Mouse (Mus musculus): Measurements from ENCODE around the gene Dnmt3a. TPM values are rescaled to one million over a fixed set of nuclear protein-coding genes. Genes with fewer than 3 reads are reported as not detected.

The Dnmt3a gene
- polyA plus RNA-seq, 1 experiment from 2014 or later, result 142 TPM

- Histone ChIP-seq H3K4me1 (replicated peaks) (peaks cover 52% of the 10 kb centered on the region), H3K27me3 (replicated peaks) (peaks cover 3% of the 10 kb centered on the region; the same call in 1 of the 2 replicates), H3K4me2 (peak overlapping the region; percentile 79), H3K4me3 (peak overlapping the region; percentile 96), H3K9me3 (replicated peaks) (no peaks in the 10 kb centered on the region), H3K9ac (peak overlapping the region; percentile 98), H3K36me3 (no peaks in the 10 kb centered on the region), H3K27ac (ENCODE audit: poor library complexity, severe bottlenecking) (peak overlapping the region; percentile 99)
- WGBS, result under 1% methylated on average over 73 of the region's 105 CpGs
- peak; percentile 44 for ATAC-seq (ENCODE audit: insufficient number of reproducible peaks, low FRiP score)
Measured at GRCm38 (mm10) chr12:3807548-3808395, 2.0 kb downstream of the Dnmt3a start.

- Histone ChIP-seq H3K4me1 (replicated peaks) (peaks cover 57% of the 10 kb centered on the region), H3K9me3 (replicated peaks) (no peaks in the 10 kb centered on the region), H3K27me3 (replicated peaks) (peaks cover 3% of the 10 kb centered on the region; the same call in 1 of the 2 replicates), H3K36me3 (peaks cover 5% of the 10 kb centered on the region; the same call in 1 of the 2 replicates), H3K27ac (ENCODE audit: poor library complexity, severe bottlenecking) (peak overlapping the region; percentile 99), H3K4me3 (peak overlapping the region; percentile 96), H3K9ac (peak overlapping the region; percentile 98), H3K4me2 (peak overlapping the region; percentile 79)
- ATAC-seq (ENCODE audit: insufficient number of reproducible peaks, low FRiP score), result peak; percentile 11
- 4% methylated on average over 10 of the region's 10 CpGs for WGBS
Measured at GRCm38 (mm10) chr12:3808396-3808981, 2.7 kb downstream of the Dnmt3a start.

DNA sequence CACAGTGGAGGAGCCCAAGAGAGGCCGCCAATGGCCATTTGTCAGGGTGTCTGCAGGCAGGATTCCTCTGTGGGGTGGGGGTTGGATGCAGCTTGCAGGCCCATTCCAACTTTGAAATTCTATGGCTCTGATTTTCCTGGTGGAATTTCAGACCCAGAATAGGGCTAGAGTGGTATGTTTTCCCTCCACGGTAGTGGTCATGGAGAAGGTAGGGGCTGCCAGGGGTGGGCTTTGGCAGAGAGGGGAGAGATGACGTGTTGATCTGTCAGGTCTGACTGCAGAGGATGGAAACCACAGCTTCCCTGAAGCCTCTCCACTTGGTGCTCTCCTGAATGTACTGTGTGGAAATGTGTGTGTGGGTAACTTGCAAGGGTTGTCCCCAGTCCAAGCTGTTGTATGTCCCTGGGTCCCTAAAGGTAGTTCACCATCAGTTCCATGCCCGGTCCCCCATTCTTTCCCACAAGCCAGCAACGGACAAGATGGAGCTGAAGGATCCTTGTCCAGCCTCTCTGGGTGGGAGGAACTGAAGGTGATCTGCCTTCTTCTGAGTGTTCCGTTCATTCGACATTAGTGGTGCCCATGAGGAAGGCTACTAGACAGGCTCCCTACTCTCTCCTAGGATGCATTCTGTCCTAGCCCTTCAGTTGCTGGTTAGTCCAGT, 3.8 kb downstream of the Dnmt3a start:
- Histone ChIP-seq H3K4me2 (peak overlapping the region; percentile 79), H3K27ac (ENCODE audit: poor library complexity, severe bottlenecking) (peak overlapping the region; percentile 99; the same call in 1 of the 2 replicates), H3K36me3 (peaks cover 5% of the 10 kb centered on the region; the same call in 1 of the 2 replicates), H3K27me3 (replicated peaks) (peaks cover under 1% of the 10 kb centered on the region; the same call in 1 of the 2 replicates), H3K4me3 (no peak overlapping the region), H3K9me3 (replicated peaks) (no peaks in the 10 kb centered on the region), H3K9ac (peak overlapping the region; percentile 46; the same call in 1 of the 2 replicates), H3K4me1 (replicated peaks) (peaks cover 57% of the 10 kb centered on the region)
- 51% methylated on average over 7 of the region's 7 CpGs for WGBS
- ATAC-seq (ENCODE audit: insufficient number of reproducible peaks, low FRiP score), result no peak

- 15% methylated on average over 4 of the region's 4 CpGs for WGBS
- H3K9ac ChIP-seq, result peak overlapping the region; percentile 46
Measured at GRCm38 (mm10) chr12:3810455-3810854, 4.6 kb downstream of the Dnmt3a start.

DNA sequence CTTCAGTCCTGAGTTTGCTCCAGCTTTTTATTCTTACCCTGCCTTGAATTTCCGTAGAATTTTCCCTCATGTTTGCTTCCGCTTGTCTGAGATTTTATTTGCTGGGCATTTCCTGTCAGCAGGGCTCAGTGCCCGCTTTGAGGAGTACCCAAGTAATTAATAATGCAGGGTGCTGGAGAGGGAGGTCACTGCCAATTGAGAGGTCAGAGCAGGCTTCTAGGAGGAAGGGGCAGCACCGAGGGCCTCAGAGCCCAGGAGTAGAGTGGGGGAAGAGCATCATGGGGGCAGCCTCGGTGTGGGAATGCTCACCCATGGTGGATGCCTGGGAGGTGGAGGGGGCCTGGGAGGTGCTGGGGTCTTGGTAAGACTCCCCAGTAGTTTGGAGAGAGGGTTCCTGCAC, 5.8 kb downstream of the Dnmt3a start:
- H3K4me1 ChIP-seq (replicated peaks), result peaks cover 68% of the 10 kb centered on the region
- peaks cover 9% of the 10 kb centered on the region for H3K36me3 ChIP-seq

More at GRCm38 (mm10) chr12:3810455-3810854, 4.6 kb downstream of the Dnmt3a start:
- no peaks in the 10 kb centered on the region for H3K9me3 ChIP-seq (replicated peaks)
- H3K4me2 ChIP-seq, result peak overlapping the region; percentile 79
- peaks cover 5% of the 10 kb centered on the region; the same call in 1 of the 2 replicates for H3K36me3 ChIP-seq
- no peak for ATAC-seq (ENCODE audit: insufficient number of reproducible peaks, low FRiP score)
- H3K27ac ChIP-seq (ENCODE audit: poor library complexity, severe bottlenecking), result no peak overlapping the region
- no peak overlapping the region for H3K4me3 ChIP-seq
- H3K27me3 ChIP-seq (replicated peaks), result no peaks in the 10 kb centered on the region
- H3K4me1 ChIP-seq (replicated peaks), result peaks cover 65% of the 10 kb centered on the region

GRCm38 (mm10) chr12:3812251-3812650, 6.4 kb downstream of the Dnmt3a start:
- no peak overlapping the region for H3K4me2 ChIP-seq
- no peak overlapping the region for H3K4me3 ChIP-seq
- H3K4me1 ChIP-seq (replicated peaks), result peaks cover 75% of the 10 kb centered on the region
- H3K27me3 ChIP-seq (replicated peaks), result no peaks in the 10 kb centered on the region
- H3K9ac ChIP-seq, result no peak overlapping the region
- 36% methylated on average over 6 of the region's 6 CpGs for WGBS
- H3K27ac ChIP-seq (ENCODE audit: poor library complexity, severe bottlenecking), result 0 out of 2 replicates have a peak overlapping the region, but pooled peaks have one; percentile 0
- H3K9me3 ChIP-seq (replicated peaks), result no peaks in the 10 kb centered on the region
- peaks cover 9% of the 10 kb centered on the region for H3K36me3 ChIP-seq
- ATAC-seq (ENCODE audit: insufficient number of reproducible peaks, low FRiP score), result no peak

More for the DNA sequence above, 5.8 kb downstream of the Dnmt3a start:
- no peaks in the 10 kb centered on the region for H3K27me3 ChIP-seq (replicated peaks)
- peak overlapping the region; percentile 58 for H3K27ac ChIP-seq (ENCODE audit: poor library complexity, severe bottlenecking)
- peak overlapping the region; percentile 2; the same call in 1 of the 2 replicates for H3K4me2 ChIP-seq
- WGBS, result 32% methylated on average over 5 of the region's 5 CpGs
- H3K4me3 ChIP-seq, result no peak overlapping the region
- no peak for ATAC-seq (ENCODE audit: insufficient number of reproducible peaks, low FRiP score)
- 0 out of 2 replicates have a peak overlapping the region, but pooled peaks have one; percentile 53 for H3K9ac ChIP-seq
- no peaks in the 10 kb centered on the region for H3K9me3 ChIP-seq (replicated peaks)

- Histone ChIP-seq H3K27ac (ENCODE audit: poor library complexity, severe bottlenecking) (no peak overlapping the region), H3K4me1 (replicated peaks) (peaks cover 84% of the 10 kb centered on the region), H3K27me3 (replicated peaks) (no peaks in the 10 kb centered on the region), H3K36me3 (peaks cover 16% of the 10 kb centered on the region), H3K4me2 (no peak overlapping the region), H3K4me3 (no peak overlapping the region), H3K9ac (no peak overlapping the region), H3K9me3 (replicated peaks) (no peaks in the 10 kb centered on the region)
- 83% methylated on average over 8 of the region's 8 CpGs for WGBS
- no peak for ATAC-seq (ENCODE audit: insufficient number of reproducible peaks, low FRiP score)
Measured at GRCm38 (mm10) chr12:3813138-3813537, 7.3 kb downstream of the Dnmt3a start.

GRCm38 (mm10) chr12:3815386-3815785, 9.6 kb downstream of the Dnmt3a start:
- H3K4me1 ChIP-seq (replicated peaks), result peaks cover 82% of the 10 kb centered on the region
- H3K9ac ChIP-seq, result peak overlapping the region; percentile 21; the same call in 1 of the 2 replicates
- H3K27ac ChIP-seq (ENCODE audit: poor library complexity, severe bottlenecking), result no peak overlapping the region
- no peaks in the 10 kb centered on the region for H3K27me3 ChIP-seq (replicated peaks)
- H3K36me3 ChIP-seq, result peaks cover 18% of the 10 kb centered on the region
- H3K9me3 ChIP-seq (replicated peaks), result no peaks in the 10 kb centered on the region
- H3K4me2 ChIP-seq, result no peak overlapping the region
- no peak overlapping the region for H3K4me3 ChIP-seq
- WGBS, result 50% methylated on average over 6 of the region's 6 CpGs
- ATAC-seq (ENCODE audit: insufficient number of reproducible peaks, low FRiP score), result no peak

DNA sequence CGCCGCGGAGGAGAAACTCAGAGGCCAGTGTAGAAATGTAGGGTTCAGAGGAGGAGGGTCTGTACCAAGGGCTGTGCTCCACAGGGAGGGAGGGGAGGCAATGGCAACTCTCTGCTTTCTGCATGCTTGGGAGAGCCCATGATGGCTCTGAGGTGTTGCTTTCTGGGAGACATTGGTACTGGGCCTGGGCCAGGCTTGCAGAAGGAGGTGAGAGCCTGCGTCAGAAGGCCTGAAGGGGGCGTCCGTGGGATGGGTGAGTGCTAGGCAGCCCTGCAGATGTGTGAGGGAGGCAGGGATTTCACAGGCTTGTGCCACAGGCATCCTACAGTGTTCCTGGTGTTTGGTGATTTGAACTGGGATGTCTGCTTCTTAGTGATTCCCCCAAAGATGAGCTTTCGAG, 11.2 kb downstream of the Dnmt3a start:
- Histone ChIP-seq H3K27me3 (replicated peaks) (no peaks in the 10 kb centered on the region), H3K27ac (ENCODE audit: poor library complexity, severe bottlenecking) (no peak overlapping the region), H3K4me2 (no peak overlapping the region), H3K9ac (no peak overlapping the region), H3K36me3 (peaks cover 18% of the 10 kb centered on the region), H3K4me1 (replicated peaks) (peaks cover 81% of the 10 kb centered on the region), H3K4me3 (no peak overlapping the region), H3K9me3 (replicated peaks) (no peaks in the 10 kb centered on the region)
- ATAC-seq (ENCODE audit: insufficient number of reproducible peaks, low FRiP score), result no peak
- 57% methylated on average over 7 of the region's 7 CpGs for WGBS

DNA sequence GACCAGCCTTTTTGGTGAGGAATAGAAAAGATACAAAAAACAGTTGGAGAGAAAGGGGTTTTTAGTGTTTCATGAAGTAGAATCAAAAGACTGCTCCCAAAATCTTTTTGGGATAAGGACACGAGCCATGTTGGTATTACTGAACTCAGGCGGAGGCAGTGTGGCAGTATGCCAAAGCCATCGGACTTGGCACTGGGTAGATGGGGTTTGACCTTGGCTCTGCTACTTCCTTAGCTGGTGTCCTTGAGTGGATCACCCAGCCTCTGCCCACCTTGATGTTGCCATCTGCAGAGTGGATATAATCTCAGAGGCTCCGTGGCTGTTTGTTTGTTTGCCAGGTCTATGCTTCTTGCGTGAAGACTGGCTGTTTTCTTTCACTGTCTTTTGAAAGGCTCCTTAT, 11.8 kb downstream of the Dnmt3a start:
- ATAC-seq (ENCODE audit: insufficient number of reproducible peaks, low FRiP score), result no peak
- peaks cover 80% of the 10 kb centered on the region for H3K4me1 ChIP-seq (replicated peaks)
- H3K27me3 ChIP-seq (replicated peaks), result no peaks in the 10 kb centered on the region
- H3K4me2 ChIP-seq, result no peak overlapping the region
- H3K9ac ChIP-seq, result no peak overlapping the region
- no peaks in the 10 kb centered on the region for H3K9me3 ChIP-seq (replicated peaks)
- WGBS, result 77% methylated on average over 5 of the region's 5 CpGs
- H3K4me3 ChIP-seq, result no peak overlapping the region
- H3K36me3 ChIP-seq, result peaks cover 18% of the 10 kb centered on the region
- no peak overlapping the region for H3K27ac ChIP-seq (ENCODE audit: poor library complexity, severe bottlenecking)

Measured in heart, embryonic 12.5 days (tissue).